Mouse (Mus musculus): Measurements from ENCODE around the gene Mybpc2. TPM values are rescaled to one million over a fixed set of nuclear protein-coding genes. Genes with fewer than 3 reads are reported as not detected.

Gene Mybpc2
- total RNA-seq (2021), result not detected
- long read RNA-seq, experiment 1, partial matches to known transcripts, result 3 of 8 reads
- long read RNA-seq, experiment 1, other reads (novel, unspliced or antisense), result 1 of 8 reads
- long read RNA-seq, experiment 2, partial matches to known transcripts, result 0 of 1 reads
- long read RNA-seq, experiment 2, other reads (novel, unspliced or antisense), result 1 of 1 reads

DNA sequence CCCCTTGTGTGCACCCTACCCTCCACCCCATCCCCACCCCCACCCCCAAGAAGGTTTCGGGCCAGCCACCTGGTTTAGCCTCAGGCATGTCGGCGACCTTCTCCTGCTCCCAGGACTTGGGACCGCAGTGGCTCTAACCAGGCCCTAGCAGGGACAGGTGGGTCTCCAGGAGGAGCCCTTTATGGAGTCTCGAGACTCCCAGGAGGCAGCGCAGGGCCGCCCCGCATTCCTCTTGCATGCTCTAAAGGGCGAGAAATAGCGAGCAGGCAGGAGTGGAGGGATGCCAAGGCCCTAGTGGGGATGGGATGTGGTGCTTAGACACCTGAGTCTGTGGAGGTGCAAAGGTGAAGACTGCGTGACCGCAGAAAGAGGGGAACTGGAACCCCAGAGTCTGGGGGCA lies at the start of gene Mybpc2:
Mybpc2 (minus strand) TSS at position 155 of the 400 bp plus-strand sequence.
- DNase-seq, result no peak

DNA sequence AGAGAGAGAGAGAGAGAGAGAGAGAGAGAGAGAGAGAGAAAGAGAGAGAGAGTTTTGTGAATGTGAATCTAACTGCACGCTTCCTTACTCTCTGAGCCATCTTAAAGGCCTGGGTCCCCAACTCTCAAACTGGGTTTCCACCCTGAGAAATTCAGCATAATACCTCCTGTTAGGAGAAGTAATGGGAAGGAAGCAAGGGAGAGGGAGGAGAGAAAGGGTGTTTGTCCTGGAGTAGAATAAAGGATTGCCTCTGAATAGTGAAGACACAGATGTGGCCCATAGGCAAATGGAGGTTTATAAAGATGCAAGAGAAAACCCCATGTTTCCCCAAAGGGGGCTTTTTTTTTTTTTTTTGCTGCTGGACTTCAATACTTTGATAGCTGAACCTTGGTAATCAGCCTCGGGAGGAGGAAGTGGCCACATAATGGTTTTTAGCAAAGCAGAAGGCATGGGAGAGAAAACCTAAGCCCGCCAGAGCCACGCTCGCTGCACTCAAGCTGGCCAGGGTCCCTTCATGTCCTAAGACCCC lies 48.6 kb upstream of the Mybpc2 start:
- DNase-seq, result no peak

DNA sequence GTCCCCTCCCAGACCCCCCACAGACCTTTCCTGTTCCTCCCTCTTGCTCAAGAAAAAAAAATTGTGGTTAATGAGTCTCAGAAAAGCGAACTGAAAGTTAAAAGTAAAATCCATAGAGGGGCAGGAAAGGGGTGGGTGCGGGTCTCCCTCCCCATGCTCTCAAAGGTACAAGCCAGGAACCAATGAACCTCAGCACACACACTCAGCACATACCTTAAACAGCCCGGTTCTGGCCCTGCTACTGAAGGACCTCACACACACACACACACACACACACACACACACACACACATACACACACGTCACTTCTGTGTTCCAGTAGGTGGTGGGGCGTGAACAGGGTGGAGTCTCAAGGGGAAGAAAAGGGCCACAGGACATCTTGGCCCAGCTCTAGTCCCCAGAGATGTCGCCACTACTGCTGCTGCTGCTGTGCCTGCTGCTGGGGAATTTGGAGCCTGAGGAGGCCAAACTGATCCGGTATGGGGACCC lies 47.8 kb upstream of the Mybpc2 start, which contains the start of gene Napsa:
Napsa (plus strand) TSS at position 168 of the 489 bp plus-strand sequence.
- no peak for DNase-seq

DNA sequence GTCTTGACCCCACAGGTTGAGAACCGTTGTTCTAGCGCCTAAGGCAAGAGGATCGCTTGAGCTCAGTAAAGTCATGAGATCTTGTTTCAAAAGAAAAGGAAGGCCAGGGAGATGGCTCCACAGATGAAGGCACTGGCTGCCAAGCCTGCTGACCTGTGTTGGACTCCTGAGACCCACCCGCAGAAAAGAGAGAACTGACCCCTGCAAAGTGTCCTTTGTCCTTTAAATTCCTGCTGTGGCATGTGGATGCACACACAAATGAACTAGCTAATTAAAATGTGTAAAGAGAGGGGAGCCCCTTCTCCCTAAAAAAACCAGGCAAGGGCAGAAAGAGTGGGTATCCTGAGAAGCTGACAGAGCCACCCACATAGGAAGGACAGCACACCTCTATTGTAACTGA lies 47.4 kb upstream of the Mybpc2 start:
- no peak for DNase-seq

DNA sequence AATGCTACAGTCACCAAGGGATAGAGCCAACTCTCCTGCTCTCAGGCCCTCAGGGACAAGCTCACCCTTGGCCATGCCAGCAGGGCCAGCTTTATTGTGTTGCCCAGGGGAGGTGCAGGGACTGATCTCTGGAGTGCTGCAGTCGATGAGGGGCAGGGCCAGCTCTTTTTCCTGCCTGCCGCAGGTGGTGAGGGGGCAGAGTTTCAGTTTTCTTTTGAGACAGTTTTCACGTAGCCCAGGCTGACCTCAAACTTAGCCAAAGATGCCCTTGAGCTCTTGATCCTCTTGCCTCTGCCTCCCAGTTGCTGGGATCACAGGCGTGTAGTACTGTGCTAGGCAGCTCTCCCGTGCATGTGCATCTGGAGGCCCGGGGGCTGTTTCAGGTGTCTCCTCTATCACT lies 46.5 kb upstream of the Mybpc2 start:
- no peak for DNase-seq

DNA sequence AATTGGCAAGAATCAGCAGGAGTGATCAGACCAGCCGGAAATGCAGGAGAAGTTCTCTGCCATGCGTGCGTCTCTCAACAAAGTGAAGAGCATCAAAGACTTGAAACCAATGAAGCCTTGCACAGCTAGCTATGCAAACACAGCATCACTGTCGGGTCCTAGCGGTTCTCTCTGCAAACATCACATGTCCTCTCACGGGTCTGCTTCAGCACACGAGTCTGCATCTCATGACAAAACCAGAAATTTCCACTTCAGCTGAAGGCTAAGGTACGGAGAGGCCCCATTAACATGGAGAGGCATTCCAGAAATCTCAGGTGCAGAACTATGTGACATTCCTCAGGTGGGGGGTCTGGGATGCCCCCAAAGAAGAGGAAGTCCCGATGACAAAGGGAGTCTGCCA lies 44.3 kb upstream of the Mybpc2 start:
- no peak for DNase-seq

DNA sequence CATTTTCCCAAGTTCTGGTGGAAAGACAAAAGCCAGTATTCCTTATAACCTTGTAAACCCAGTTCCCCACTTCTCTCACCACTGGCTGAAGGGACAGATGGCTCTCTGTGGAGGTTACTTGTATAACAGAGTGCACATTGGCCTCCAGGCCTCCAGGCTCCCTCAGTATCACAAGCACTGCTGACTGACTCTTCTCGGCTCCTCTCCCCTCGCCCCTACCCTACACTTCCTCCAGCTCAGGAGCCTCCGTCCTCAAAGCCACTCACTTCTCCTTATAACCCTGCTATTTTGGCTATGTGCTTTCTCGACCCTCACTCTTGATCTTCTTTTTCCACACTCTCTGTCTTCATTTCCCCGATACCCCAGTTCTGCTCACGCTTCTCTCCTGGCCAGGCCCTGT lies 41.0 kb upstream of the Mybpc2 start:
- DNase-seq, result no peak

DNA sequence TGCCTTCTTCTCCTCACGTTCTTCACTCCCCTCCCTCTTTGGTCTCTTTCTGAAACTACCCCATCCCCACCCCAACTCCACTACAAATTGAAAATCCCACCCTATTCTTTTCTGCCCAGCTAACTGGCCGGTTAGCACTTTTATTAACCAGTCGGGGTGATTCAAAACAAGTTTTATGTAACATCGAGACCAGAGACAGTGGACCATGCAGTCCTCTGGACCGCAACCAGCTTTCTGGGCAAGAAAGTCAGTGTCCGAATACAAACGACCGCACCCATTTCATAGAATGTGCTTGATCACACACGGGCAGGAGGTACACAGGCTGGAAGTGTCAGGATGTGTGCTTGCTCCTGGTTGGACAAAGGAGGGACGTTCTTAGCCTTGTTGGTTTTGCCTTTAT lies 40.0 kb upstream of the Mybpc2 start:
- no peak for DNase-seq

DNA sequence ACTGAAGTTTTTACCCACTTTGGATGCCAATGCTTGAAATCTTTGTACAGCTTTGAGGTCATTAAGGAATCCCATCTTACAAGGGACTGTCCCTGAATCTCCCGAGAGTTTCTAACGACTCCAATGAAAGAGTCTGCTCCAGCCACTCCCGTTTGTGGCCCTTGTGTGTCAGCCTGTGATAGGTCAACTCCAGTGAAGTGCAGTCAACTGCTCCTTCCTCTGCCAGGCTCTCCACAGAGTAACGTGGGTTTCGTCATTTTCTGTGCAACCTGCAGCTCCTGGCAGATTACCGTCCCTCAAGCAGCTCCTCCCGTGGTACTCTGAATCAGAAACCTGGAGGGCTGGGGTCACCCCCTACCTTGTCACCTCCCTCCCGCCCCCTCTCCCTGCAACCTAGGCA lies 38.8 kb upstream of the Mybpc2 start:
- no peak for DNase-seq

DNA sequence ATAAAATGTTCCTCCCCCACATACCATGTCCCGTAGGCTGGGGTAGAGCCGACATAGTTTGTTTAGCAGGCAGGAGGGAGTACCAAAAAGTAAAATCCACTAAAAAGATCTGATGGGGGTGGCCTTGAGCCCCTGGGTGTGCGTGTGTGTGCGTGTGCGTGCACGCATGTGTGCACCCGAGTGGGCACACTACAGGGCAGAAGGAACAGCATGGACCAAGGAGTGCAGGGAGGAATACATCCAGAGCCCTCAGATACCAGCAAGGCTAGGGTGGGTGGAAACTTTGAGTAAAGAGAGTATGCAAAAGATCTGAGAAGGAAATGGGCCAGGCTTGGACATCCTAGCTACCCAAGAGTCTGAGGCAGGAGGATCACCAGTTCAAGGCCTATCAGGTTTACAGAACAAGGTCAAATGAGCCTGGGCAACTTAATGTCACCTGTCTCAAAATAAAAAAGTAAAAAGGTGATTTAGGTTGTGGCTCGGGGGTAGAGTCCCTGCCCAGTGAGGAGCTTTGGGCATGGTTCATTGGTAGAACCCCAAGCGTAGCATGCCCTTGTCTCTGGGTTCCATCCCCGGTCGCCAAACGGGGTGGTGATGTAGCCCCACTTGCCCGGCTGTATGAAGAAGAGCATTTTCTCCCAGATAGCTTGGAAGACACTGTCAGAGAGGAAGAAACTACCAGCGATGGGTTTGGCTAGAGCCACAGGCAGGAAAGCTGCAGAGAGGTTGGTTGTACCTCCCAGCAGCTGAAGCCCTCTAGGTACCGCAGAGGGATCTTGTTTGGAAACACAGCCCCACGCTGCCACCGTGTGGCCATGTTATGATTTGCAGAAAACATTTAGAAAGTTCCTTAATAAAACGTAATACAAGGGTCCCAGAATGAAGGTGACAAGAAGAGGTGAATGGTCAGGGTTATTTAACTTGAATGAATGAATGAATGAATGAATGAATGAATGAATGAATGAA lies 36.3 kb upstream of the Mybpc2 start:
- DNase-seq, result peak; percentile 77 to 82

DNA sequence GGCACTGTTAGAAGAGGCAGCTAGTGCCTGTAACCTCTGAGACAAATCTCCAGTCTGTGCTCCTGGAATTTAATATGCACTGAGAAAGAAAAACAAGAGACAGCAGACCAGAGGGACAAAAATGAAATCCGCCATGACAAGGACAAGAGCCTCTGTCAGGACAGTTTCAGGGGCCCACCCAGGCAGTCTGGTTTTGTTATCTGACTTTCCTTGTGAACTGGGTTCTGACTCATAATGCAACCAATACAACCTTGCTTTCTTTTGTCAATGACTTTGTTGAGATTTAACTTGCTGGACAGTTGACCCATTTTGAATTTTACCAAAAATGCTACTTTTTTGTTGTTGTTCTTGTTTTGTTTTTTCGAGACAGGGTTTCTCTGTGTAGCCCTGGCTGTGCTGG lies 33.2 kb upstream of the Mybpc2 start:
- DNase-seq, result no peak

DNA sequence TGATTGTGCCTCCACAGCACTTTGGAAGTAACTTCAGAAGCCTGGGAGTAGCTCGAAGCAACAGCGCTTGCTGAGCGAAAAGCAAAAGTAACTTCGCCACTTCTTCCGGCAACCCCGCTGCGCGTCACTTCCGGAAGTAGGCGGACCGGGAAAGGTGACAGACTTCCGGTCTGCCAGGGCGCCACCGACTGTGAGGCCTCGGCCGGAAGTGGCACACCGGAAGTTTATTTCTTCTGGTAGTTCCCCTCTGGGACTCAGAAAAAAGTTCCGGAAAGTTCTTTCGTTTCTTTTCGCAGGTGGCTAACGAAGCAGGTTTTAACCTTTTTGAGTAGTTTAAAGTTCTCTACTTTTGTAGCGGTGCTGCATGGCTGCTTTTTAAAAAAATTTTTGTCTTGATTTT lies 29.4 kb upstream of the Mybpc2 start, which contains the start of gene Nr1h2:
Nr1h2 (minus strand) TSS at position 126 of the 400 bp plus-strand sequence.
- DNase-seq, result peak; percentile 97

DNA sequence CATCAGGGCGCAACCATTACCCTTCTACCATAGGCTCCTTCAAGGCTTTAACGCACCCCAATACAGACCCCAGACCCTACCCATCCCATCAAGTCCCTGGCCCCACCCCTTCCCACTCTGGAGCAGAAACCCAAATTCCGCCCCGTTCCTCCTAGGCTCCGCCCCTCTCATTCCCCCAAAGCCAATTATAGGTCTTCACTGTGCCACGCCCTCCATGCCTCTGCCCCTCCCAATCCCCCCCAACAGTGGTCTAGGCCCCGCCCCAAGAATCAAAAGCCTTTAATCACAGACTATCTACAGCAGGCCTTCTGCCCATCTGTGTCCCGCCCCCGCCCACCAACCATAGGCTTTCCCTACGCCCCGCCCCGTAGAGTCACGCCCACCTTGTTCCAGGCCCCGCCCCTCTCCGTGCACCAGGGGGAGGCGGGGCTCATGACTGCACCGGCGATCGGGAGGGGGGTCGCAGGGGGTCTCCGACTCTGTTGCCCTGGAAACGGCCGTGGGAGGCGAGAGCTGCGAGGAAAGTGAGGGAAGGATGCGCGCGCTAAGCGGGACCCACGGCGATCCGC lies 28.8 kb upstream of the Mybpc2 start:
- peak; percentile 84 to 92 for DNase-seq

DNA sequence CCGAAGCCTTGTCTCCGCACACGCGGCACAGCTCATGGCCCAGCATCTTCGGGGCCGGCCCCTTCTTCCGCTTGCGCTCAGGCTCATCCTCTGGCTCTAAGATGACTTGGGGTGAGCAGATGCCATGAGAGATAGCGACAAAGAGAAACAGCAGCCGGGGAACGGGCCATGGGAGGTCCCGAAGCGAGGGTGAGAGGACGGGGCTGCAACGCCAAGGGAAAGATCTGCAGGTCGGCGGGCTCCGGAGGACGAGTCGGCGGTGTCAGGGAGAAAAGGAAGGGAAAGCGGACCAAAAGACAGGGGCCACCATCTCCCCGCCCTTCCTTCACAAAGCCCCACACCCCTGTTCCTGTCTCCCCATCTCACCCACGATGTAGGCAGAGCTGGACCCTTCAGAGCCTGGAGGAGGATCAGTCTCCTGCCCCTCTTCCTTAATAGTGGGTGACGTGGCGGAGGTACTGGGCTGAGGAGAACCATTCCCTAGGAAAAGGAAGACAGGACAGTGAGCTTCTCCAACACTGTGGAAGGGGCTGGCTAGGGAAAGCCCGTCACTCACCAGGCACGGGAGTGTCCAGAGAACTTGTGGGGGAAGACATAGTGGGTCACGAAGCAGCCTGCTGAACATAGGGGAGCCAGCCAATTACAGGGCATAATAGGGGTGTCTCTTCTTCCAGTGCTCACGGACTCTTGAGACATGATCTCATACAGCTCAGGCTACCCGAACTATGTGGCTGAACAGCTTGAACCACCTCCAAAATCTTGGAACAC lies 27.9 kb upstream of the Mybpc2 start:
- no peak for DNase-seq

DNA sequence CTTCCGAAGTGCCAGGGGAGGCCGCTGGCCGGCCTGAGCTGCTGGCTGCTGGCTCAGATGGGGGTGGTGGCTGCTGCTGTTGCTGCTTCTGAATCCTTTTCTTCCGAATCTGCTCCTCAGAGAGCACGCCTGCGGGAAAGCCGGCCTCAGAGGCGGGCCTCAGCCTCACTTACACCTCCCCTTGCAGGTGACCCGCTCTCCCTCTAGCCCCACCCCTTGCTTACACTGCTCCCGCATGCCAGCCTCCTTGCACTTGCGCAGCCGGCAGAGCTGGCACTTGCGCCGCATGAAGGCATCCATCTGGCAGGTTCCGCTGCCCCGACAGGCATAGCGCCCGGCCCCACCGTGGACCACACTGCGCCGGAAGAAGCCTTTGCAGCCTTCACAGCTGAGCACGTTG lies 27.3 kb upstream of the Mybpc2 start:
- DNase-seq, result no peak

DNA sequence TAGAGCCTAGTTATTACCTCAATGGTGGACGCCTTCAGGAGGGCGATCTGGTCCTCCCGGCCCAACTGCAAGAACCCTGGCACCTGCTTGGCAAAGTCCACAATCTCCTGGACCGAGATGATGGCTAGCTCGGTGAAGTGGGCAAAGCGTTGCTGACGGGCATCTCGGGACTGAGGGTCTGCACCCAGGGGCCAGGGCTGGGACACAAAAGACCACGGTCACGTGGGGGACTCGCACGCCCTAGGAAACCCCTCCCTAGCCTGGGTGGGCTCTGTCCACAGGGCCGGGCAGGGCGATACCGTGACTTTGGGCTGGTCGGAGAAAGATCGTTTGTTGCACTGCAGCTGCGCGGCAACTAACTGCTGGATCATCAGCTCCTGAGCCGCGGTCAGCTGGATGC lies 26.8 kb upstream of the Mybpc2 start:
- DNase-seq, result no peak

DNA sequence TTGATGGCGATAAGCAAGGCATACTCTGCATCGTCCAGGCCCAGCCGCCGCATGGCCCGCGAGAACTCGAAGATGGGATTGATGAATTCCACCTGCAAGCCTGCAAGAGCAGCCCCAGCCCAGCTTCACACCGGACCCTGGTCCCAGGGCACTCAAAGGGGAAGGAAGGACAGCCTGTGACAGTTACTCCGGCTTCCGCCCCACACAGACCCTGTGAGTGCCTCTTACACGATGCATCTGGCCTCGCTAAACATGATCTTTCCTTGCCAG lies 25.9 kb upstream of the Mybpc2 start:
- DNase-seq, result no peak

DNA sequence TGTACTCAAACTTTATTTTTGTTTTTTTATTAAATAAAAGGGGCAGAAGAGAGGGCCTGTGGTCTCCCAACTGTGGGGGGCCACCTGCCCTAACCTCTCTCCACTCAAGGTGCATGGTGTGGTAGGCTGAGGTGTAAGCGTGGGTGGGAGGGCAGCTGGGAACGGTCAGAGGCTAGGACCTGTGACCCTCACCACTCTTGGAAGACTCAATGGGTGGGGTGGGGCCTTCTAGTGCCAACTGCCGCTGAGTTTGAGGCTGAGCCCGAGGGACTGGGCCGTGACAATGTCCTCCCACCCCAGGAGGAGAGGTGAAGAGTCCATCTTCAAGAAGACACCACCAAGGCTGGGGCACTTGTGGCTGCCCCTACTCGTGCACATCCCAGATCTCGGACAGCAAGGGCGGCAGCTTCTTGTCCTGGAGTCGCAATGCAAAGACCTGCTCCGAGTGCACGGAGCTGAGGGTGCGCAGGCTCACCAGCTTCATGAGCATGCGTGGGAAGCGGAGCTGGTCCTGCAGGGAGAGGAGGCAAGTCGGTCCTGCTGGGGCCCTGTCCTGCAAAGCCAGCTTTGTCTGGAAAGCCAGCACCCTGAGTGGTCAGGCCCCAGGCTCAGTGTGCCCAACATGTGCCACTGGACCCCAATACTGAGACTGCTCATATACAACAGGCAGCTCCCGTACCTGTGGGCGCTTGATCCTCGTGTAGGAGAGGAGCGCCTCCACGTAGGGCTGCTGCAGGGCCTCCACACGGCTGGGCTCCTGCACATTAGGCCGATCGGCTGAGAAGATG lies 25.4 kb upstream of the Mybpc2 start:
- no peak for DNase-seq

DNA sequence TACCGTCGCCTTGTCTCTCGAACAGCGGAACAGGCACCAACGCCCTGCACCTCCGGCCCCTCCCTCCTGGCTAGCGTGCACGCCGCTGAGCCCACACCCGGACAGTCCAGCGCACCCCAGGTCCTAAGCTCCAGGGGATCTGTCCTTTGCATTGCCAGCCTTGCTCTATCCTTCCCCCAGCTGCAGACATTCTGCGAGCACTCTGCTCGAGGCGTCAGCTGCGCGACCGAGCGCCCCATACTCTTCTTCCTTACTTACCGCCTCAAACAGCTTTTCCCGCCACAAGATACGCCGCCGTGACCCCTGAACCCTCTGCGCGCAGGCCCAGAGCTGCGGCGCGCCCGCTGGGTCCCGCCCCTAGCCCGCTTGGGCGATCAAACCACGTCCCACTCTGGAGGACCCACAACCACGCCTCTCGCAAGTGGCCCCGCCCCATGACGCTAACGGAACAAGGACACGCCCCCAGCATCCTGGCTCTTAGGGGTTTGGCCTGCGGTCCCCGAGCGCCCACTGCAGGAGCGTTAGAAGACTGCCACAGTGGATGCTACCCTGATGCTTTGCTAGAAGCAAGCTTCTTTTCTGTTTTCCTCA lies 24.1 kb upstream of the Mybpc2 start, which contains the start of gene Pold1:
Pold1 (minus strand) TSS at position 353 of the 591 bp plus-strand sequence.
- DNase-seq, result peak; percentile 100

DNA sequence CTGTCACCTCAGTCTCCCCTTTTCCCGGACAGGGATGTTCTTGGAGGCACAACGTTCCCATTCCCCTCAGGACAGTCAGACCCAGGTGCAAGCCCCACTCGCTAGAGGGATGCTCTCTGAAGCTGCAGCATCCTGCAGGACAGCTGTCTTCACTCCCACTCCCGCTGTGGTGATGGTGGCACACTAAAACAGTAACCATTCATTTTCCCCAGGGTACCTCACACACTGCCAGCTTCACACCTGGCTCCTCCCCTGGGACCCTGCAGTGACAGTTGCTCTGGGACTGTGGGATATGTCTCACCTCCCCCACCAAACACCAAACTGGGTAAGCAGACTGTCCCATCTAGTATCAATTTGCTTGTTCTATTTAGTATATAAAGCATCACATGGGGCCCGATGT lies 23.3 kb upstream of the Mybpc2 start:
- no peak for DNase-seq

DNA sequence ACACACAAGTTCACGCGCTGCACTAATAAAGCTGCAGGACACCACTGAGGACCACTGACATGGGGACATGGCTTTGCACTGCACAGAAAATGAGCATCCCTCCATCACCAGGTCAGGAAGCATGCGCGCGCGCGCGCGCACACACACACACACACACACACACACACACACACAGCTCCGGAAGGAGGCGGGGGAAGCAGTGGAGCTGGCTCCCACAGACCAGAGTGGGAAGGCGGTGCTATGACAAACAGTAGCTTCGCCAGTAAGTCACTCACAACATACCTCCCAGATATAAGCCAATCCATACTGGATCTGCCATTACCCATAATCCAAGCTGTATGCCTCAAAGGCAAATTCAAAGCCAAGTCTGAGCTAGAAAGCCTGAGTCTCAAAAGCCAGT lies 22.6 kb upstream of the Mybpc2 start:
- DNase-seq, result no peak

Measured in adrenal gland, postnatal 36 days (tissue).